Mouse (Mus musculus) MEL (cell line): ENCODE results near the gene Ubash3b. TPM values are rescaled to one million over a fixed set of nuclear protein-coding genes. Genes with fewer than 3 reads are reported as not detected.
A peak's percentile ranks its signal among the peaks of the same experiment; 100 is the strongest.

Experiments used
- DNase-seq: peaks from one replicate; pipeline ENCODE4 v3.0.0; 2011; ENCODE audit warnings: low read depth, low spot score
- H3K27ac ChIP-seq: 2 replicates; pipeline ENCODE4 v1.5.1; 2012; ENCODE audit warnings: low read depth, mild to moderate bottlenecking, control low read depth, low read length, moderate library complexity; ENCODE audit not compliant: control insufficient read depth
- H3K27me3 ChIP-seq, 2 experiments: fragments of 150-350 bp in 1 of 2; sonication (generic) in 1 of 2; 2 replicates each; pipeline ENCODE4 v1.6.1; 2012; ENCODE audit warnings: low read length in 2 of 2, mild to moderate bottlenecking in 2 of 2, improper control_type of control experiment in 1 of 2, moderate library complexity in 1 of 2; ENCODE audit not compliant: insufficient read depth in 2 of 2, control insufficient read depth in 1 of 2
- H3K36me3 ChIP-seq, 2 experiments: 2 replicates each; pipeline ENCODE4 v1.6.1; 2012 to 2014; ENCODE audit warnings: low read length in 2 of 2, improper control_type of control experiment in 1 of 2, inconsistent platforms in 1 of 2, mild to moderate bottlenecking in 1 of 2; ENCODE audit not compliant: insufficient read depth in 2 of 2, control insufficient read depth in 1 of 2
- H3K4me1 ChIP-seq, 2 experiments: fragments of 150-350 bp in 1 of 2; sonication (generic) in 1 of 2; 2 replicates each; pipeline ENCODE4 v1.6.1; 2012; ENCODE audit warnings: low read length in 2 of 2, improper control_type of control experiment in 1 of 2, mild to moderate bottlenecking in 1 of 2; ENCODE audit not compliant: insufficient read depth in 2 of 2, control insufficient read depth in 1 of 2
- H3K4me3 ChIP-seq, 2 experiments: fragments of 150-350 bp in 1 of 2; sonication (generic) in 1 of 2; 2 replicates each; pipeline ENCODE4 v1.5.1; 2012; ENCODE audit warnings: low read depth in 2 of 2, low read length in 2 of 2, mild to moderate bottlenecking in 2 of 2, moderate library complexity in 2 of 2, control low read depth in 1 of 2, improper control_type of control experiment in 1 of 2; ENCODE audit not compliant: control insufficient read depth in 1 of 2, insufficient read depth in 1 of 2
- H3K79me2 ChIP-seq: 2 replicates; pipeline ENCODE4 v1.6.1; 2012; ENCODE audit warnings: mild to moderate bottlenecking, low read length, moderate library complexity; ENCODE audit not compliant: control insufficient read depth, poor library complexity, insufficient read depth
- H3K9ac ChIP-seq: 2 replicates; pipeline ENCODE4 v1.6.1; 2012; ENCODE audit warnings: low read depth, mild to moderate bottlenecking, control low read depth, low read length, moderate library complexity; ENCODE audit not compliant: control insufficient read depth, poor library complexity, severe bottlenecking
- H3K9me3 ChIP-seq: fragments of 150-350 bp; sonication (generic); replicated peaks from 2 replicates; pipeline ENCODE4 v1.6.1; 2012; ENCODE audit warnings: mild to moderate bottlenecking, low read length, improper control_type of control experiment, moderate library complexity; ENCODE audit not compliant: insufficient read depth
- BHLHE40 ChIP-seq: IDR thresholded peaks from 2 replicates; pipeline ENCODE4 v1.6.1; 2012; ENCODE audit warnings: low read depth, mild to moderate bottlenecking, inconsistent platforms, low read length, improper control_type of control experiment, borderline replicate concordance
- CHD1 ChIP-seq: IDR thresholded peaks from 2 replicates; pipeline ENCODE4 v1.6.1; 2012; ENCODE audit warnings: low read depth, mild to moderate bottlenecking, inconsistent platforms, low read length, improper control_type of control experiment
- EP300 ChIP-seq, 2 experiments: IDR thresholded peaks; 2 replicates each; pipeline ENCODE4 v1.6.1; 2011; ENCODE audit warnings: improper control_type of control experiment in 2 of 2, low read length in 2 of 2, low read depth in 1 of 2, mild to moderate bottlenecking in 1 of 2
- HCFC1 ChIP-seq: IDR thresholded peaks from 2 replicates; pipeline ENCODE4 v1.6.1; 2012; ENCODE audit warnings: low read depth, mild to moderate bottlenecking, inconsistent platforms, low read length, improper control_type of control experiment, moderate library complexity
- JUND ChIP-seq: IDR thresholded peaks from 2 replicates; pipeline ENCODE4 v1.6.1; 2011; ENCODE audit warnings: low read depth, mild to moderate bottlenecking, improper control_type of control experiment, low read length
- MAFK ChIP-seq: IDR thresholded peaks from 2 replicates; pipeline ENCODE4 v1.6.1; 2011; ENCODE audit warnings: low read depth, mild to moderate bottlenecking, low read length, improper control_type of control experiment, borderline replicate concordance
- MAZ ChIP-seq: IDR thresholded peaks from 2 replicates; pipeline ENCODE4 v1.6.1; 2012; ENCODE audit warnings: low read depth, mild to moderate bottlenecking, inconsistent platforms, low read length, improper control_type of control experiment
- MEF2A ChIP-seq: IDR thresholded peaks from 2 replicates; pipeline ENCODE4 v1.6.1; 2014; ENCODE audit warnings: low read depth, mild to moderate bottlenecking, inconsistent platforms, low read length, improper control_type of control experiment; ENCODE audit not compliant: poor library complexity, insufficient replicate concordance, severe bottlenecking; ENCODE audit errors: extremely low read depth
- MYC ChIP-seq: IDR thresholded peaks from 2 replicates; pipeline ENCODE4 v1.6.1; 2011; ENCODE audit warnings: low read depth, mild to moderate bottlenecking, low read length, improper control_type of control experiment, moderate library complexity
- POLR2AphosphoS2 ChIP-seq: IDR thresholded peaks from 2 replicates; pipeline ENCODE4 v1.6.1; 2011; ENCODE audit warnings: low read length, improper control_type of control experiment
- SIN3A ChIP-seq: IDR thresholded peaks from 2 replicates; pipeline ENCODE4 v1.6.1; 2012; ENCODE audit warnings: low read length, improper control_type of control experiment, inconsistent platforms
- UBTF ChIP-seq: IDR thresholded peaks from 2 replicates; pipeline ENCODE4 v1.6.1; 2012; ENCODE audit warnings: low read depth, mild to moderate bottlenecking, inconsistent platforms, low read length, improper control_type of control experiment, moderate library complexity, borderline replicate concordance; ENCODE audit not compliant: insufficient read depth
- USF1 ChIP-seq: IDR thresholded peaks from 2 replicates; pipeline ENCODE4 v1.6.1; 2014; ENCODE audit warnings: low read depth, mild to moderate bottlenecking, inconsistent platforms, low read length, improper control_type of control experiment, moderate library complexity
- ZC3H11A ChIP-seq: IDR thresholded peaks from 2 replicates; pipeline ENCODE4 v1.6.1; 2012; ENCODE audit warnings: low read depth, mild to moderate bottlenecking, inconsistent platforms, low read length, improper control_type of control experiment
- ZMIZ1 ChIP-seq: IDR thresholded peaks from 2 replicates; pipeline ENCODE4 v1.6.1; 2012; ENCODE audit warnings: low read depth, mild to moderate bottlenecking, inconsistent platforms, low read length, improper control_type of control experiment, moderate library complexity
- ZNF384 ChIP-seq: IDR thresholded peaks from 2 replicates; pipeline ENCODE4 v1.6.1; 2012; ENCODE audit warnings: low read depth, mild to moderate bottlenecking, inconsistent platforms, low read length, improper control_type of control experiment
- polyA plus RNA-seq, 2 experiments: library from polyadenylated mRNA; stranded (reverse) in 1 of 2; unstranded in 1 of 2; fragments of >175 nt in 1 of 2; fragments of >200 nt in 1 of 2; gene quantifications; 2 replicates each; pipeline versions ENCODE4 v1.2.1 to v1.2.4; 2012; ENCODE audit warnings: low replicate concordance in 2 of 2, low read depth in 1 of 2; ENCODE audit not compliant: insufficient read length in 2 of 2, insufficient read depth in 1 of 2, missing spikeins in 1 of 2
- total RNA-seq: library from RNA; depleted of rRNA; stranded (reverse); fragments of 300-350 nt; gene quantifications from 2 replicates; pipeline ENCODE4 v1.2.3, GENCODE M21; 2012

Ubash3b gene
- total and polyA plus RNA-seq, 3 experiments: 5.4 to 11.3 TPM; not detected in 1

GRCm38 (mm10) chr9:41076150-41076549 is 85.3 kb downstream of the Ubash3b start:
- H3K9ac ChIP-seq: no peak overlapping the region
- H3K4me3 ChIP-seq: no peak overlapping the region
- no peaks in the 10 kb centered on the region for H3K9me3 ChIP-seq
- DNase-seq: no peak
- no peaks in the 10 kb centered on the region for H3K27me3 ChIP-seq
- no peak overlapping the region for H3K27ac ChIP-seq
- peaks cover 18 to 41% of the 10 kb centered on the region in 2 experiments for H3K4me1 ChIP-seq
- peaks cover 0 to 46% of the 10 kb centered on the region in 2 experiments; a peak in 2 of 4 replicates for H3K36me3 ChIP-seq
- TF ChIP-seq BHLHE40 (no peak), JUND (no peak), MEF2A (no peak), MAZ (no peak), SIN3A (no peak), HCFC1 (no peak), EP300 (IDR thresholded peaks at IDR 0.05; ENCODE audit: low read depth in 1 of 2, low read length in 2 of 2) (no peak), USF1 (no peak), MAFK (no peak), ZMIZ1 (no peak), UBTF (no peak), CHD1 (no peak), MYC (no peak), ZC3H11A (no peak), POLR2AphosphoS2 (no peak)
- no peaks in the 10 kb centered on the region; the same call in 1 of the 2 replicates for H3K79me2 ChIP-seq

- H3K9me3 ChIP-seq: no peaks in the 10 kb centered on the region
- peaks cover 0 to 41% of the 10 kb centered on the region in 2 experiments; a peak in 2 of 4 replicates for H3K36me3 ChIP-seq
- H3K4me3 ChIP-seq: no peak overlapping the region
- H3K9ac ChIP-seq: no peak overlapping the region
- H3K27ac ChIP-seq: peak overlapping the region; percentile 86
- H3K79me2 ChIP-seq: no peaks in the 10 kb centered on the region; the same call in 1 of the 2 replicates
- no peak for DNase-seq
- H3K4me1 ChIP-seq: peaks cover 17 to 39% of the 10 kb centered on the region in 2 experiments
- TF ChIP-seq ZNF384: peak; percentile 83
- no peak for TF ChIP-seq CHD1
- TF ChIP-seq, all 39 proteins: peak for 1
- H3K27me3 ChIP-seq: no peaks in the 10 kb centered on the region
Measured at GRCm38 (mm10) chr9:41075528-41075927, 86.0 kb downstream of the Ubash3b start.
